Mouse (Mus musculus) lung, postnatal 36 days (tissue): ENCODE measurements around the gene Pgp.

Experiments used
- DNase-seq: peaks from one replicate; pipeline ENCODE4 v3.0.0; 2022; ENCODE audit warnings: mixed read lengths

Gene Pgp

DNA sequence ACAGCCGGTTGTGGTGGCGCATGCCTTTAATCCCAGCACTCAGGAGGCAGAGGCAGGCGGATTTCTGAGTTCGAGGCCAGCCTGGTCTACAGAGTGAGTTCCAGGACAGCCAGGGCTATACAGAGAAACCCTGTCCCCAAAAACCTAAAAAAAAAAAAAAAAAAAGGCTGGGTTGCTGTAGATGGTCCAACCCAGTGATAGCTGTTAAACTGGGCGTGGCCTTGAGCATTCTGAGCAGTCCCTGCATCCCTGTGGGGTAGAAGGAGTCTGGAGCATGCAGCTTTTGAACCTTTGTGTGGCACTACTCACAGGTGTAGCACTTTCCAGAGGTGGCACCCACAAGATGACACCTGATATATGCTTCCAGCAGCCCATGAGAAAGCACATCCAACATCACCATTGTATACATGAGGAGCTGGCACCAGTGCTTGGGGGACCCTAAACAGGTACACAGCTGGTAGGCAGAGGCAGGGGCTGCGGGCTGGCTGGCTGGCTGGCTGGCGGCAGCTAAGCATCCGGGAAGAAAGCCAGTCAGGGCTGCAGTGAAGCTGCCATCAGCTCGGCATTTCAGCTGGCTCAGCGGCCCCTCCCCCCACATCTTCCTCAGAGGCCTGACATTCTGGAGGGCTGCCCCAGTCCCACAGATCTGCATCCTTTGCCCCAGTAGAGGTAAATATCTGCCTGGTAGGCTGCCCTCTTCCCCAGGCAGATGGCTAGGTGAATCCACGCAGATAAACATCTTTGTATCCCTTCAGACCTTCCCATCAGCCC is 15.1 kb downstream of the Pgp start:
- DNase-seq: no peak

DNA sequence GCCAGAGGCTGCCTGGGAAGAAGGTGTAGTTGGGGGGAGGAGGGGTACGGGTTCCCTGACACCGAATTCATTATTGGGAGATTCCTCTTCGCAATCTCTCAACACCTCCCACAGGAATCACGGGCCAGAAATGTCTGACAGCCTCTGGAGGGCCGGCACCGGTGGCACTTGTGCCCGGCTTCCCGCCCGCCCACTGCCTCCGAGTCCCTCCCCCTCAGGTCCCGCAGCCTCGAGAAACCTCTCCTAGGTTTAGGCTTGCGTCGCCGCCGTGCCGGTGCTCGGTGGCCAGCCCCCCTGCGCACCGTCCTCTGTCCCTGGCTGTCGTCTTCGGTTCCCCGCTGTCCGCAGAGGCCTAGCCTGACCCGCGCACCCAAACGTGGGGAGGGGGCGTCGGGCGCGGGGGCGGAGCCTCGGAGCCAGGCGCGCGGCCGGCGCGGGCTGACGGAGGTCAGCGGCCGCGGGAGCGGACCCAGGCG is 18.0 kb downstream of the Pgp start, which contains the start of gene Caskin1:
Gene Caskin1 (plus strand): TSS at position 416 of the 476 bp plus-strand sequence.
- DNase-seq: peak; percentile 22

GRCm38 (mm10) chr17:24488662-24489264 is 18.6 kb downstream of the Pgp start:
- DNase-seq: no peak

GRCm38 (mm10) chr17:24489265-24490030 is 19.3 kb downstream of the Pgp start:
- DNase-seq: no peak

DNA sequence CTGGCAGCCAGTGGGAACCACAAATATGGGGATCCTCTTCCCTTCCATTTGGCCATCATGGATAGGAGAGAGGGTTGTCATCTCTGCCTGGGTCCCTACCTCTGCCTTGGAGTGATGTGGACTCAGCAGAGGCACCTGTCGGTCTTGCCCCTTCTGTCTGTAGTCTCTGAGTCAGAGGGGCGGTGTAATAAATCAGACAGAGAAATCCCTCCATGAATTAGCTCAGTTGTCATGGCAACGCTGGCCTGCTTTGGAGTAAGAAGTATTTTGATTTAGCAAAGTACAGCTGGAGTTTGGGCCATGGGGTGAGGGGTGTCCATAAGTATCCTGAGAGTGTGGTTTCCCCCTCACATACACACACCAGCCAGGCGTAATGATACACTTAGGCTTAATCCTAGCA is 20.2 kb downstream of the Pgp start:
- DNase-seq: no peak

DNA sequence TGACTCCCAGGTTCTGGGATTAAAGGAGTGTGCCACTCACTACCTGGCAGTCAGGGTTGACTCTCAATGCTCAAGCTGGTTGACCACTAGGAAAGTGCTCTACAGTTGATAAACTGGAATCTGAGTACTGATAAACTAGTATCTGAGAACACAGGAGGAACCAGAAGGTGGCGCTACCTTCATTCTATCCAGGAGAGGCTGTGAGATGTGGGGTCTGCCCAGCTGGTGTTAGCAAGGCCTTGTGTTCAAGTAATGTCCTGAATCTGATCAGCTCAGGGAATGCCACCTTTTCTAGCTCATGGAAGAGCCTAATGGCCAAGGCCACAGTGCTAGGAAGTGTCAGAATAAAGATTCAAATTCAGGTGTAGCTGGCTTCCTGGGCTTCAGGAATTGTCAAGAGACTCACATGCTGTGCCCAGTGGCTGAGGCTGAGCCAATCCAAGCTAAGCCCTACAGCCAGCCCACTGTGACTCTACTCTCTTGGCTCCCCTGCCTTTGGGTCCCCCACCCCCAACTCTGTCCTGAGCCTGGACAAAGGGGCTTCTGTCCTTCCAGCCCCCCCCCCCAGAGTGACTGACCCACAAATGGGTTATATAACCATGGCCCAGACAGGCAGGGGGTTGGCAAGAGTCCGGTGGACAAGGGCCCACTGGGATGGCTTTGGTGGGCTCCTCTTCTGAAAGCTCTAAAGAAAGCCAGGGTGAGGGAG is 24.6 kb downstream of the Pgp start:
- DNase-seq: peak; percentile 81

DNA sequence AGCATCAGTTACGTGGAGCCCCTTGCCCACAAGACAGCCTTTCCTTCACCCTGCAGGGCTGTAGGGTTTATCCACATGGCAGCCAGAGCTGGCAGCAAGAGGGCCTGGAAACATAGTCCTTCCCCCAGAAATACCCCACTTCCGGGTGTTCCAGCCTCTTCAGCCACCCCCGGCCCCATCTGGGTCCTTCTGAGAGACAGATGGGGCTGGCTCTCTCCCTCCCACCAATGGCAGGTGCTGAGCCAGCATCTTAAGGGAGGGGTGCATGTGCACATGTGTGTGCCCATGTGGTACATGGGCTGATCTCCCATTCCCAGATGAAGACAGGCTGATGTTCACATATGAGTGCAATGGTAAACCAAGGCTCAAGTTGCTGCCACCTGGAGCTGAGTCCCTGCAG is 25.3 kb downstream of the Pgp start:
- no peak for DNase-seq

GRCm38 (mm10) chr17:24496026-24496425 is 25.8 kb downstream of the Pgp start:
- DNase-seq: no peak

DNA sequence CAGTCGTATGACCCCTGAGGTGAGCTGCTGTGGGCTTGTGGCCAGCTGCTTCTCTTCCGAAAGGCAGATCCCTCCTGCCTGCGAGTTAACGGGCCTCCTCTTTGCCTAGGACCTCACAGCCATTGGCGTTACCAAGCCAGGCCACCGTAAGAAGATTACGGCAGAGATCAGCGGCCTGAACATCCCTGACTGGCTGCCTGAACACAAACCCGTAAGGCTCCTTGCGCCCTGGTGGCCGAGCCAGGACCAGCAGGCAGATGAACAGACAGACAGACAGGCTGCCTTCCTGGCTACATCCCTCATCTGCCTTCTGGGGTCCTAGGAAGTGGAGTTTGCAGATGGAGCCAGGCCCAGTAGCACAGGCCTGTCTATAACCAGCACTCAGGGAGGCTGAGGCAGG is 32.0 kb downstream of the Pgp start:
- no peak for DNase-seq

DNA sequence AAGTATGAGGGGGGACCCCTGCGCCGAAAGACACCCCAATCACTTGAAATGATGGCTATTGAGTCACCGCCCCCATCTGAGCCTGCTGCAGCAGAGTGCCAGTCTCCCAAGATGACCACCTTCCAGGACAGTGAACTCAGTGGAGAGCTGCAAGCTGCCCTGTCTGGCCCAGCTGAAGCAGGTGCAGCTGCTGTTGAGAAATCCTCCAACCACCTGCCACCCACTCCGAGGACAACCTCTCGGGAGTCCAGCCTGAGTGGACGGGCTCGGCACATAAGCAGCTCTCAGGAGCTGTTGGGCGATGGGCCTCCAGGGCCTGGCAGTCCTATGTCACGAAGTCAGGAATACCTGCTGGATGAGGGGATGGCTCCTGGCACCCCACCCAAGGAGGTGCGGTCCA is 33.9 kb downstream of the Pgp start:
- no peak for DNase-seq

- DNase-seq: no peak
Observed at GRCm38 (mm10) chr17:24505286-24505955, 35.2 kb downstream of the Pgp start.

- DNase-seq: no peak
Observed at GRCm38 (mm10) chr17:24506332-24507070, 36.3 kb downstream of the Pgp start.

GRCm38 (mm10) chr17:24507129-24507664 is 37.0 kb downstream of the Pgp start:
- DNase-seq: no peak

- no peak for DNase-seq
Observed at GRCm38 (mm10) chr17:24507806-24508460, 37.7 kb downstream of the Pgp start.

GRCm38 (mm10) chr17:24513609-24514008 is 43.4 kb downstream of the Pgp start:
- peak; percentile 83 for DNase-seq

GRCm38 (mm10) chr17:24514270-24515257 is 44.4 kb downstream of the Pgp start:
- peak; percentile 73 for DNase-seq

DNA sequence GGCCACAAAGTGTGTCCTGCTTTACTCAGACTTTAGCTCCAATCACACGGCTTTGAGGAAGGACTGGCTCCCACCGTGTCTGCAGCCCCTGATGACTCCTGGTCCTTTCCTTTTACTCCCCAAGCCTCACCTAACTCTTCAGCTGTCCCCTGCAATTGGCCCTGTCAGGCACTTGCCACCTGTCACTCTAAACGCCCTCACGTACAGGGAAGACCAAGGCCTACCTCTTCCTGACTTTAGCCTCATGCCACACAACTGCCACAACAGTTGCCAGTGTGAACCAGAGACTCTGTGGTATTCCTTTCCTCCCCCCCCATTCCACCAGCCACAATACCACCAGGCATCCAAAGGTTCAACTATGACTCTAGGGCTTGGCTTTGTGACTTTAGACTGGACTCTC is 50.3 kb downstream of the Pgp start:
- DNase-seq: no peak
